Mouse (Mus musculus): ENCODE measurements around the gene Rasal3. TPM values are rescaled to one million over a fixed set of nuclear protein-coding genes. Genes with fewer than 3 reads are reported as not detected.

Rasal3 gene
- polyA plus RNA-seq, 1 experiment from 2014 or later = 0.49 TPM

GRCm38 (mm10) chr17:32353696-32354095, 49.7 kb downstream of the Rasal3 start:
- WGBS = 63% methylated on average over 4 of the region's 4 CpGs
- no peak overlapping the region; the same call in 1 of the 2 replicates for H3K27ac ChIP-seq (replicated peaks)

GRCm38 (mm10) chr17:32351726-32352125, 51.7 kb downstream of the Rasal3 start:
- no peak overlapping the region for H3K9ac ChIP-seq
- no peak for ATAC-seq (ENCODE audit: extremely low read depth, insufficient number of reproducible peaks, low FRiP score, low TSS enrichment)
- H3K4me2 ChIP-seq = no peak overlapping the region
- H3K4me3 ChIP-seq = no peak overlapping the region
- no peaks in the 10 kb centered on the region for H3K9me3 ChIP-seq
- no peaks in the 10 kb centered on the region for H3K27me3 ChIP-seq (replicated peaks)
- peaks cover 22% of the 10 kb centered on the region for H3K4me1 ChIP-seq
- H3K36me3 ChIP-seq = peaks cover 33% of the 10 kb centered on the region
- no peak overlapping the region for H3K27ac ChIP-seq (replicated peaks)

More at GRCm38 (mm10) chr17:32353696-32354095, 49.7 kb downstream of the Rasal3 start:
- no peak overlapping the region for H3K9ac ChIP-seq
- H3K36me3 ChIP-seq = peaks cover 52% of the 10 kb centered on the region
- H3K4me3 ChIP-seq = no peak overlapping the region
- H3K4me2 ChIP-seq = no peak overlapping the region
- ATAC-seq (ENCODE audit: extremely low read depth, insufficient number of reproducible peaks, low FRiP score, low TSS enrichment) = no peak
- H3K4me1 ChIP-seq = peaks cover 14% of the 10 kb centered on the region
- H3K27me3 ChIP-seq (replicated peaks) = no peaks in the 10 kb centered on the region
- H3K9me3 ChIP-seq = no peaks in the 10 kb centered on the region

- no peak overlapping the region for H3K27ac ChIP-seq (replicated peaks)
- H3K9ac ChIP-seq = no peak overlapping the region
- ATAC-seq (ENCODE audit: extremely low read depth, insufficient number of reproducible peaks, low FRiP score, low TSS enrichment) = no peak
These were observed 52.1 kb downstream of the Rasal3 start for GRCm38 (mm10) chr17:32351269-32351668.

GRCm38 (mm10) chr17:32350382-32350983, 52.9 kb downstream of the Rasal3 start, which contains the start of gene Akap8l:
Akap8l (minus strand) TSS chr17:32350607.
- WGBS = under 1% methylated on average over 37 of the region's 37 CpGs

More at GRCm38 (mm10) chr17:32351269-32351668, 52.1 kb downstream of the Rasal3 start:
- Histone ChIP-seq H3K27me3 (replicated peaks) (no peaks in the 10 kb centered on the region), H3K9me3 (no peaks in the 10 kb centered on the region), H3K4me3 (peak overlapping the region; percentile 84; the same call in 1 of the 2 replicates), H3K4me2 (peak overlapping the region; percentile 83), H3K36me3 (peaks cover 28% of the 10 kb centered on the region), H3K4me1 (peaks cover 22% of the 10 kb centered on the region)
- WGBS = 74% methylated on average over 3 of the region's 3 CpGs

GRCm38 (mm10) chr17:32349851-32350381, 53.5 kb downstream of the Rasal3 start:
- H3K27ac ChIP-seq (replicated peaks) = peak overlapping the region; percentile 84
- peak overlapping the region; percentile 83 for H3K4me2 ChIP-seq
- H3K4me1 ChIP-seq = peaks cover 22% of the 10 kb centered on the region
- H3K9ac ChIP-seq = peak overlapping the region; percentile 91
- H3K27me3 ChIP-seq (replicated peaks) = no peaks in the 10 kb centered on the region
- H3K4me3 ChIP-seq = peak overlapping the region; percentile 84
- H3K36me3 ChIP-seq = peaks cover 18% of the 10 kb centered on the region
- no peak for ATAC-seq (ENCODE audit: extremely low read depth, insufficient number of reproducible peaks, low FRiP score, low TSS enrichment)
- H3K9me3 ChIP-seq = no peaks in the 10 kb centered on the region
- WGBS = under 1% methylated on average over 24 of the region's 24 CpGs

More at GRCm38 (mm10) chr17:32350382-32350983, 52.9 kb downstream of the Rasal3 start, which contains the start of gene Akap8l:
- Histone ChIP-seq H3K27me3 (replicated peaks) (no peaks in the 10 kb centered on the region), H3K4me2 (peak within 1 kb of the TSS; percentile 83), H3K9ac (peak within 1 kb of the TSS; percentile 91), H3K4me1 (peaks cover 22% of the 10 kb centered on the region), H3K27ac (replicated peaks) (peak within 1 kb of the TSS; percentile 84), H3K4me3 (peak within 1 kb of the TSS; percentile 84), H3K9me3 (no peaks in the 10 kb centered on the region), H3K36me3 (peaks cover 20% of the 10 kb centered on the region)
- ATAC-seq (ENCODE audit: extremely low read depth, insufficient number of reproducible peaks, low FRiP score, low TSS enrichment) = peak; percentile 95

GRCm38 (mm10) chr17:32349037-32349732, 54.2 kb downstream of the Rasal3 start:
- no peak for ATAC-seq (ENCODE audit: extremely low read depth, insufficient number of reproducible peaks, low FRiP score, low TSS enrichment)
- Histone ChIP-seq H3K27me3 (replicated peaks) (no peaks in the 10 kb centered on the region), H3K9ac (peak overlapping the region; percentile 91), H3K4me2 (peak overlapping the region; percentile 83), H3K4me3 (peak overlapping the region; percentile 84), H3K9me3 (no peaks in the 10 kb centered on the region), H3K36me3 (peaks cover 18% of the 10 kb centered on the region), H3K27ac (replicated peaks) (peak overlapping the region; percentile 84), H3K4me1 (peaks cover 19% of the 10 kb centered on the region)
- 3% methylated on average over 4 of the region's 4 CpGs for WGBS

GRCm38 (mm10) chr17:32348406-32348805, 55.0 kb downstream of the Rasal3 start:
- peak overlapping the region; percentile 84; the same call in 1 of the 2 replicates for H3K4me3 ChIP-seq
- no peak overlapping the region for H3K27ac ChIP-seq (replicated peaks)
- peaks cover 17% of the 10 kb centered on the region for H3K36me3 ChIP-seq
- peak overlapping the region; percentile 83 for H3K4me2 ChIP-seq
- no peaks in the 10 kb centered on the region for H3K27me3 ChIP-seq (replicated peaks)
- ATAC-seq (ENCODE audit: extremely low read depth, insufficient number of reproducible peaks, low FRiP score, low TSS enrichment) = no peak
- WGBS = 79% methylated on average over 2 of the region's 2 CpGs
- no peaks in the 10 kb centered on the region for H3K9me3 ChIP-seq
- peaks cover 17% of the 10 kb centered on the region for H3K4me1 ChIP-seq
- H3K9ac ChIP-seq = peak overlapping the region; percentile 91

GRCm38 (mm10) chr17:32341102-32341501, 62.3 kb downstream of the Rasal3 start:
- no peak overlapping the region for H3K4me2 ChIP-seq

More at GRCm38 (mm10) chr17:32341102-32341501, 62.3 kb downstream of the Rasal3 start:
- no peaks in the 10 kb centered on the region for H3K9me3 ChIP-seq
- H3K27me3 ChIP-seq (replicated peaks) = no peaks in the 10 kb centered on the region
- ATAC-seq (ENCODE audit: extremely low read depth, insufficient number of reproducible peaks, low FRiP score, low TSS enrichment) = no peak
- H3K27ac ChIP-seq (replicated peaks) = no peak overlapping the region
- H3K36me3 ChIP-seq = peaks cover 75% of the 10 kb centered on the region
- H3K4me1 ChIP-seq = no peaks in the 10 kb centered on the region
- 92% methylated on average over 1 of the region's 1 CpGs for WGBS
- no peak overlapping the region for H3K4me3 ChIP-seq
- no peak overlapping the region for H3K9ac ChIP-seq

Small RNA genes lying within 50 kb of the gene (microRNA-seq; reads per million reads assigned to microRNA genes)
- gene Gm22201 = not detected

Other genes with a start within 250 kb of the Rasal3 start
- 5.7 and 5.9 TPM in 2 replicates for gene Notch3, start 236.7 kb downstream of the Rasal3 start, polyA plus RNA-seq (2015; fragmentation: Nextera tagmentation; extraction: Ambion mirVana)
- gene Ephx3, start 214.0 kb downstream of the Rasal3 start, polyA plus RNA-seq (2015; fragmentation: Nextera tagmentation; extraction: Ambion mirVana) = 0.11 TPM in 1 of 2 replicates, not detected in the other
- 58.8 and 64.2 TPM in 2 replicates for gene Brd4, start 118.9 kb downstream of the Rasal3 start, polyA plus RNA-seq (2015; fragmentation: Nextera tagmentation; extraction: Ambion mirVana)
- 65.8 and 67.8 TPM in 2 replicates for gene Akap8, start 82.3 kb downstream of the Rasal3 start, polyA plus RNA-seq (2015; fragmentation: Nextera tagmentation; extraction: Ambion mirVana)
- gene Akap8l, start 53.0 kb downstream of the Rasal3 start, polyA plus RNA-seq (2015; fragmentation: Nextera tagmentation; extraction: Ambion mirVana) = 83.9 and 84.3 TPM in 2 replicates
- gene Wiz, start 14.1 kb downstream of the Rasal3 start, polyA plus RNA-seq (2015; fragmentation: Nextera tagmentation; extraction: Ambion mirVana) = 10.9 and 12.4 TPM in 2 replicates
- gene Pglyrp2, start 20.6 kb upstream of the Rasal3 start, polyA plus RNA-seq (2015; fragmentation: Nextera tagmentation; extraction: Ambion mirVana) = 0.09 and 0.16 TPM in 2 replicates
- 0.15 and 0.38 TPM in 2 replicates for gene Cyp4f39, start 49.1 kb upstream of the Rasal3 start, polyA plus RNA-seq (2015; fragmentation: Nextera tagmentation; extraction: Ambion mirVana)
- gene Cyp4f17, start 102.5 kb upstream of the Rasal3 start, polyA plus RNA-seq (2015; fragmentation: Nextera tagmentation; extraction: Ambion mirVana) = 6.4 and 7.5 TPM in 2 replicates
- 17.0 and 18.6 TPM in 2 replicates for gene Cyp4f16, start 133.0 kb upstream of the Rasal3 start, polyA plus RNA-seq (2015; fragmentation: Nextera tagmentation; extraction: Ambion mirVana)
- gene Cyp4f37, start 217.7 kb upstream of the Rasal3 start, polyA plus RNA-seq (2015; fragmentation: Nextera tagmentation; extraction: Ambion mirVana) = not detected in 2 replicates